Mouse (Mus musculus): ENCODE measurements around the gene Tmem269. TPM values are rescaled to one million over a fixed set of nuclear protein-coding genes. Genes with fewer than 3 reads are reported as not detected.

Tmem269 gene
- polyA plus RNA-seq, 1 experiment from 2014 or later: 0.09 TPM

DNA sequence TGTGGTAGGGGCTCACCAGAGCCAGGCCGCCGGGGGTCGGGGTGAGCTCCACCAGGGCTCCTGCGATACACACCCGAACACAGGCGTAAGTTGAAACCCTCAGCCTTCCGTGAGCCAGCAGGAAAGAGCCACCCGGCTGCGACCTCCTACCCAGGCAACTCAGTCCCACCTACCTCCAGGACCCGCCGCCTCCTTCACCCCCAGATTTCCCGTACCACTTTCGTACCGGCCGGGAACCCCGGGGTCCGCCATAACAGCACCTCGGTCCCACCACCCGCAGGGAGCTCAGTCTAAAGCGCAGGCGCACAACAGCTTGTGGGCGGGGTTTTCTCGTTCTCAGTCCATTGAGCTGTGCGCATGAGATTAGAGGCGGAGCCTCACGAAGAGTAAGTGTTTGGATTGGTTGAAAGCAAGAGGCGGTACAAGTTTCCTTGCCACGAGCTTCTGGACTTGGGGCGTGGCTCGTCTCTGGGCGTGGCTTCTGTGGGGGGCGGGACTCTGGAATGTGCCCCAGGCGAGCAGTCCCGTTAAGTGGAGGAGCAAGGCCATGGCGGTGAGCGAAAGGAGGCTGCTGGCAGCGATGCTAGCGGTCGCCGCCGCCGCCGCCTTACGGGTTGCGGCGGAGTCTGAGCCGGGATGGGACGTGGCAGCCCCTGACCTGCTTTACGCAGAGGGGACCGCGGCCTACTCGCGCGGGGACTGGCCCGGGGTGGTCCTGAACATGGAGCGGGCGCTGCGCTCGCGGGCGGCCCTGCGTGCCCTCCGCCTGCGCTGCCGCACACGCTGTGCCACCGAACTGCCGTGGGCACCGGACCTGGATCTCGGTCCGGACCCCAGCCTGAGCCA, 14.6 kb upstream of the Tmem269 start, which contains the start of the genes AU022252 and P3h1:
AU022252 (minus strand) TSS at position 303 of the 846 bp plus-strand sequence.
P3h1 (plus strand) TSS at position 506 of the 846 bp plus-strand sequence.
- H3K36me3 ChIP-seq: peaks cover 25% of the 10 kb centered on the region
- under 1% methylated on average over 71 of the region's 71 CpGs for WGBS

DNA sequence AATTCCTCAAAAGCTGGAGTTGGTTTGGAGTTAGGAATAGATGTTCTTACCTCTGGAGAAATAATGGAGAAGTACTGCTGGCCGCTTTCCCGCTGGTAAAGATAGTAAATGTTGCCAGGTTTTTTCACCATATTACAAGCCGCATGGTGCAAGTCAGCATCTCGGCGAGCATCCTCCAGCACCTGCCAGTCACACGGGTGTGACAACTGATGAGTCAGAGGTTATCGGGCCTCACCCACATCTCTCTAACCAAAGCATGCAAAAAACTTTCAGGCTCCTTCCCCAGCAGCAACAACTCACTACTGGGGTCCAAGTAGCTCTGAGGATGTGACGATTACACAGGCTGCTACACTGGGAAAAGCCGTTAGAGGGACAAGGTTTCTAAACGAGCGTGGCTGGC, 8.7 kb upstream of the Tmem269 start:
- peaks cover 61% of the 10 kb centered on the region for H3K36me3 ChIP-seq
- no peaks in the 10 kb centered on the region for H3K27me3 ChIP-seq (ENCODE audit: low read depth, poor library complexity, severe bottlenecking)
- 95% methylated on average over 11 of the region's 11 CpGs for WGBS
- peaks cover 6% of the 10 kb centered on the region for H3K4me1 ChIP-seq
- H3K27ac ChIP-seq (replicated peaks): no peak overlapping the region
- no peak for DNase-seq (ENCODE audit: low spot score)
- H3K4me3 ChIP-seq: no peak overlapping the region
- H3K9me3 ChIP-seq (replicated peaks): no peaks in the 10 kb centered on the region

More for the DNA sequence above, 14.6 kb upstream of the Tmem269 start, which contains the start of the genes AU022252 and P3h1:
- H3K27me3 ChIP-seq (ENCODE audit: low read depth, poor library complexity, severe bottlenecking): no peaks in the 10 kb centered on the region
- H3K4me1 ChIP-seq: peaks cover 27% of the 10 kb centered on the region
- H3K9me3 ChIP-seq (replicated peaks): no peaks in the 10 kb centered on the region
- H3K27ac ChIP-seq (replicated peaks): peak within 1 kb of the TSS; percentile 85
- DNase-seq (ENCODE audit: low spot score): peak; percentile 98
- H3K4me3 ChIP-seq: peak within 1 kb of the TSS; percentile 94

GRCm38 (mm10) chr4:119225719-119226118, 7.7 kb upstream of the Tmem269 start:
- H3K36me3 ChIP-seq: peaks cover 61% of the 10 kb centered on the region
- 95% methylated on average over 9 of the region's 9 CpGs for WGBS
- no peak overlapping the region for H3K4me3 ChIP-seq
- DNase-seq (ENCODE audit: low spot score): no peak
- no peaks in the 10 kb centered on the region for H3K4me1 ChIP-seq
- H3K27me3 ChIP-seq (ENCODE audit: low read depth, poor library complexity, severe bottlenecking): no peaks in the 10 kb centered on the region
- no peak overlapping the region for H3K27ac ChIP-seq (replicated peaks)
- no peaks in the 10 kb centered on the region for H3K9me3 ChIP-seq (replicated peaks)

GRCm38 (mm10) chr4:119224534-119224933, 6.5 kb upstream of the Tmem269 start:
- no peaks in the 10 kb centered on the region for H3K4me1 ChIP-seq
- H3K27ac ChIP-seq (replicated peaks): no peak overlapping the region
- WGBS: 95% methylated on average over 3 of the region's 3 CpGs
- no peaks in the 10 kb centered on the region for H3K27me3 ChIP-seq (ENCODE audit: low read depth, poor library complexity, severe bottlenecking)
- H3K4me3 ChIP-seq: no peak overlapping the region
- no peaks in the 10 kb centered on the region for H3K9me3 ChIP-seq (replicated peaks)
- H3K36me3 ChIP-seq: peaks cover 61% of the 10 kb centered on the region
- DNase-seq (ENCODE audit: low spot score): no peak

DNA sequence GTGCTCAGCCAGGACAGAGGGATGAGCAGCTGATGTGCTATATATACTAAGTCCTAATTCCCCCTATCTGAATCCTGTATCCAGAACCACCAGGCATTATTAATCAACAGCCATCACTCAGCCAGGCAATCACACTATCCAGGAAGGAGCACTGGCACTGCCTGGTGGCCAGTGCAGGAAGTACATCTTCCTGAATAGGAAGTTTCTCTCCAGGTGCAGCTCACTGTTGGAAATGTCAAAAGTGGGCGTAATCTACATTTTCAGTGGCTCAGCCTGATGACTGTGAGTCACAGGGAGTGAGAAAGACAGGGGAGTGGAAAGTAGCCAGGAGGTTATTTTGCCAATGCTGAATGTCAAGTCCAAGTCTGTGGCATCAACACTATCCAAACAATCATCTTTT, 5.7 kb upstream of the Tmem269 start:
- Histone ChIP-seq H3K27me3 (ENCODE audit: low read depth, poor library complexity, severe bottlenecking) (no peaks in the 10 kb centered on the region), H3K36me3 (peaks cover 60% of the 10 kb centered on the region), H3K4me3 (no peak overlapping the region), H3K4me1 (no peaks in the 10 kb centered on the region), H3K27ac (replicated peaks) (no peak overlapping the region), H3K9me3 (replicated peaks) (no peaks in the 10 kb centered on the region)
- WGBS: 84% methylated on average over 1 of the region's 1 CpGs
- no peak for DNase-seq (ENCODE audit: low spot score)

GRCm38 (mm10) chr4:119216667-119217066, 1.4 kb downstream of the Tmem269 start:
- 82% methylated on average over 8 of the region's 8 CpGs for WGBS
- no peak for DNase-seq (ENCODE audit: low spot score)
- peaks cover 11% of the 10 kb centered on the region for H3K4me1 ChIP-seq
- H3K36me3 ChIP-seq: no peaks in the 10 kb centered on the region
- H3K27ac ChIP-seq (replicated peaks): no peak overlapping the region
- H3K4me3 ChIP-seq: no peak overlapping the region
- H3K27me3 ChIP-seq (ENCODE audit: low read depth, poor library complexity, severe bottlenecking): no peaks in the 10 kb centered on the region
- no peaks in the 10 kb centered on the region for H3K9me3 ChIP-seq (replicated peaks)

GRCm38 (mm10) chr4:119204672-119205071, 13.3 kb downstream of the Tmem269 start:
- DNase-seq (ENCODE audit: low spot score): peak; percentile 62
- Histone ChIP-seq H3K27ac (replicated peaks) (no peak overlapping the region), H3K4me1 (peaks cover 9% of the 10 kb centered on the region), H3K36me3 (peaks cover 20% of the 10 kb centered on the region), H3K27me3 (ENCODE audit: low read depth, poor library complexity, severe bottlenecking) (no peaks in the 10 kb centered on the region), H3K4me3 (no peak overlapping the region), H3K9me3 (replicated peaks) (no peaks in the 10 kb centered on the region)
- WGBS: 21% methylated on average over 8 of the region's 8 CpGs

- Histone ChIP-seq H3K4me3 (no peak overlapping the region), H3K9me3 (replicated peaks) (no peaks in the 10 kb centered on the region), H3K4me1 (peaks cover 30% of the 10 kb centered on the region), H3K36me3 (peaks cover 31% of the 10 kb centered on the region), H3K27me3 (ENCODE audit: low read depth, poor library complexity, severe bottlenecking) (no peaks in the 10 kb centered on the region), H3K27ac (replicated peaks) (no peak overlapping the region)
- DNase-seq (ENCODE audit: low spot score): no peak
- WGBS: 90% methylated on average over 6 of the region's 6 CpGs
Measured at GRCm38 (mm10) chr4:119198105-119198504, 19.9 kb downstream of the Tmem269 start.

DNA sequence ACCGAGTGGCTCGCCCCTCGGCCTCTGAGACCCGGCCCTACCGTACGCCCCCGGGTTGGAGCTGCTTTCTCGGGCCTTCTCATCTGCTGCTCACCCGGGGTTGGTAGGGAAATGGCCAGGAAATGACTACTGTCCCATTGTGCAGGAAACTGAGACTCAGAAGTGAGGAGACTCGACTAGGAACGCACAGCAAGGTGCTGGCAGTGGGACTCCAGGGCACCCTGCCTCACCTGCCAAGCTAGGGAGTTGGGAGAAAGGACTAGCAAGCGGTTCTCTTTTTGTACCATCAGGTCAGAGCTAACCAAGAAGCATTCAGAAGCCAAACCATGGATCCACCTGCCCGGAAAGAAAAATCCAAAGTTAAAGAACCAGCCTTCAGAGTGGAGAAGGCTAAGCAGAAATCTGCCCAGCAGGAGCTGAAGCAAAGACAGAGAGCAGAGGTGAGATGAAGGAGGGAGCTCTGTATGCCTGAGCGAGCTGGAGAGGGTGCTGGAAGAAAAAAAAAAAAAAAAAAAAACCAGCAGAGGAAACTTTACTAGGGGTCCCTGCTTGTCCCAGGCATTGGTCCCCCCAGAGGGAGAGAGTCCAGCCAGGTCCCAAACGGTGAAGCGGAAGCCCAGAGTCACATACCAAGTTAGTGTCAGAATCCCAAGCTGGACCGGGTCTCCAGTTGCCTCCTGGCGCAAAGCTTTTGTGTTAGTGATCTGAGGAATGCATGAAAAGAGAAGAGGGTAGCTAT, 22.3 kb downstream of the Tmem269 start:
- DNase-seq (ENCODE audit: low spot score): no peak
- Histone ChIP-seq H3K27ac (replicated peaks) (peak overlapping the region; percentile 93), H3K27me3 (ENCODE audit: low read depth, poor library complexity, severe bottlenecking) (no peaks in the 10 kb centered on the region), H3K9me3 (replicated peaks) (no peaks in the 10 kb centered on the region), H3K36me3 (peaks cover 17% of the 10 kb centered on the region), H3K4me3 (peak overlapping the region; percentile 68), H3K4me1 (peaks cover 30% of the 10 kb centered on the region)
- 12% methylated on average over 18 of the region's 18 CpGs for WGBS

DNA sequence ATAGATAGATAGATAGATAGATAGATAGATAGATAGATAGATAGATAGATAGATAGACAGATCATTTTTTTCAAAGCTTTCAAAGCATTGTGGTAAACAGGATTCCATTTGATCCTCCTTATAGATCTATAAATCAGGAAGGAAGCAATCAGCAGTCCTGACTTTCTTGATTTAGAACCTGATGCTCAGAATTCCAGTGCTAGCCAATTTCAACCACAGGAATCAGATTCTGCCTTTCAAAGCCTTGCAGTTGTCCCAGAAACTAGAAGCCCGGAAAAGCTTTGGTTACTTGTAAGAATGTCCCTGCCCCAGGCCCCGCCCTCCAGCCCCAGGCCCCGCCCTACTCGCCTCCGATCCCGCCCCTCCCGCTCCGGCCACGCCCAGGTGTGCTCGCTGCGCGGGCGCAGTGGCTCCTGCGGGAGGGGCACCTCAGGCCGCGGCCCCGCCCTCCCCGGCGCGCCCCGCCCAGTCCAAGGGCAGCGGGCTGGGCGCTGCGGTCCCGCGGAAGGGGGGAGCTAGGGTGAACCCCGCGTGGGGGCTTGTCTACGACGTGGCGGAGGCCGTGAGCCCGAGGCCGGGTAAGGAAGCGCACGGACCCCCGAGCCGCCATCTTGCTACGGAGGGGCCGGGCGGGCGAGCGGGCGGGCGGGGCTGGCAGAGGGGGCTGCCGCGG, 23.0 kb downstream of the Tmem269 start, which contains the start of gene Svbp:
Svbp (plus strand) TSS at position 398 of the 673 bp plus-strand sequence.
- Histone ChIP-seq H3K4me1 (peaks cover 30% of the 10 kb centered on the region), H3K27ac (replicated peaks) (peak within 1 kb of the TSS; percentile 93), H3K9me3 (replicated peaks) (no peaks in the 10 kb centered on the region), H3K4me3 (peak within 1 kb of the TSS; percentile 68), H3K27me3 (ENCODE audit: low read depth, poor library complexity, severe bottlenecking) (no peaks in the 10 kb centered on the region), H3K36me3 (peaks cover 12% of the 10 kb centered on the region)
- WGBS: under 1% methylated on average over 46 of the region's 47 CpGs
- peak; percentile 93 for DNase-seq (ENCODE audit: low spot score)

GRCm38 (mm10) chr4:119192757-119193156, 25.3 kb downstream of the Tmem269 start:
- Histone ChIP-seq H3K9me3 (replicated peaks) (no peaks in the 10 kb centered on the region), H3K4me3 (no peak overlapping the region), H3K36me3 (no peaks in the 10 kb centered on the region), H3K27me3 (ENCODE audit: low read depth, poor library complexity, severe bottlenecking) (no peaks in the 10 kb centered on the region), H3K4me1 (peaks cover 27% of the 10 kb centered on the region), H3K27ac (replicated peaks) (no peak overlapping the region)
- WGBS: 92% methylated on average over 4 of the region's 4 CpGs
- DNase-seq (ENCODE audit: low spot score): no peak

- Histone ChIP-seq H3K27me3 (ENCODE audit: low read depth, poor library complexity, severe bottlenecking) (no peaks in the 10 kb centered on the region), H3K36me3 (no peaks in the 10 kb centered on the region), H3K9me3 (replicated peaks) (no peaks in the 10 kb centered on the region), H3K4me1 (peaks cover 13% of the 10 kb centered on the region), H3K4me3 (no peak overlapping the region), H3K27ac (replicated peaks) (no peak overlapping the region)
- WGBS: 86% methylated on average over 3 of the region's 3 CpGs
- no peak for DNase-seq (ENCODE audit: low spot score)
Measured at GRCm38 (mm10) chr4:119191273-119191672, 26.7 kb downstream of the Tmem269 start.
